7 mouse cellular contexts compared by ENCODE assay signal in the genomic region with DNA sequence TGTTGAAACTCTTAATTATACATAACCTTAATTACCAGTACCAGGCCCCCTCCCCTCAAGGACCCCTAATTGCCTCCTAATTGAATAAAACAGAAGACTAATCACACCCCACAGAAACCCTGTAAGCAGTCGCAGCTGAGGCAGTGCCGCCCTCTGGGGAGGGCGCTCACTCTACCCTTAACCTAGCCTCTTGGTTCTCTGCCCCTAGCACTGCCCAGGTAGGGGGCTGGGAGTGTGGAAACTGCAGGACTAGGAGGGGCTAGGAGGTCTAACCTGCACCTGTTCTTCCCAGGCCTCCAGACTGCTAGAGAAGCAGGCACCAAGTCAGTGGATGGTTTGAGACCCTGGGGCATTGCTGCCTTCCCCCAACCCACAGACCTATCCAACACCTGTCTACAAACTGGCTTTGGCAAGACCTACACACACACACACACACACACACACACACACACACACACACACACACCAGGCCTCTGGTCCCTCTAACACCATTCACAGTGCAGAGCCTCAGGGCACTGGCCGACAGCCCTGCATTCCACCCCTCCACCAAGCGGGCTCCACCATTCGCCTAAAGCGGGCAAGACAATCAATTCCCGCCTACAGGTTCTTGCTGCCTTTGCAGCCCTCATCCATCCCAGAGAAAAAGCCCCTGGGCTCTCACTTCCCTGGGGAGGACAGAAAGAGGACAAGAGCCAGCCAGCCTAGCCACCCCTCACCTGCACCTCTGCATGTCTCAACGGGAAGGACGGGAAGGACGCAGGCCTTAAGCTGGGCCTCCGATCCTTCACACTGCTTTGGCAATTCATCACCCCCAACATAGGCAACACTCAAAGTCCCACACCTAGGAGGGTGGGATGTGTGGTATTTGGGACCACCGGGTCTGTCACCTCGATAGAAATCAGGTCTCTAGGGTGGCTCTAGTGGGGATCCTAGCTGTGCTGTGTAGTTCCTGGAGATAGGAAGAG. TPM values are rescaled to one million over a fixed set of nuclear protein-coding genes. Genes with fewer than 3 reads are reported as not detected.
DNase-seq lines count a peak whose midpoint lies in the region; ATAC-seq lines count a peak whose summit lies in the region.

No protein-coding gene starts in this region.

- no peak for ATAC-seq in intestine, embryonic 15.5 days
- ATAC-seq in midbrain, embryonic 13.5 days: 0 out of 2 replicates have a peak, but pooled peaks have one; percentile 16

- H3K9me3 ChIP-seq in forebrain, embryonic 10.5 days: no peaks in the 10 kb centered on the region
- H3K9me3 ChIP-seq in intestine, embryonic 15.5 days: no peaks in the 10 kb centered on the region
- H3K9me3 ChIP-seq in midbrain, embryonic 13.5 days: no peaks in the 10 kb centered on the region

- peaks cover 98% of the 10 kb centered on the region for H3K27me3 ChIP-seq in forebrain, embryonic 10.5 days (ENCODE audit: poor library complexity, severe bottlenecking)
- H3K27me3 ChIP-seq in intestine, embryonic 15.5 days (replicated peaks): peaks cover 62% of the 10 kb centered on the region
- peaks cover 90% of the 10 kb centered on the region for H3K27me3 ChIP-seq in midbrain, embryonic 13.5 days

- WGBS in forebrain, embryonic 10.5 days: 20% methylated on average over 14 of the region's 14 CpGs
- WGBS in intestine, embryonic 15.5 days: 41% methylated on average over 14 of the region's 14 CpGs
- WGBS in midbrain, embryonic 13.5 days: 48% methylated on average over 14 of the region's 14 CpGs

- H3K36me3 ChIP-seq in forebrain, embryonic 10.5 days (replicated peaks): peaks cover 16% of the 10 kb centered on the region
- H3K36me3 ChIP-seq in intestine, embryonic 15.5 days: no peaks in the 10 kb centered on the region
- H3K36me3 ChIP-seq in midbrain, embryonic 13.5 days: no peaks in the 10 kb centered on the region

- peak; percentile 37 for DNase-seq in embryo, embryonic 9.5 days (ENCODE audit: extremely low spot score)
- DNase-seq in forebrain, embryonic 10.5 days (ENCODE audit: extremely low spot score, low spot score): peak; percentile 53
- no peak for DNase-seq in cerebellum, adult 9-10 months
- no peak for DNase-seq in ovary, adult 18-20 months (ENCODE audit: low spot score)
- no peak for DNase-seq in cerebellum, adult 18-20 months

- peak overlapping the region; percentile 99 for H3K27ac ChIP-seq in forebrain, embryonic 10.5 days
- no peak overlapping the region for H3K27ac ChIP-seq in intestine, embryonic 15.5 days
- H3K27ac ChIP-seq in midbrain, embryonic 13.5 days: no peak overlapping the region

- peak overlapping the region; percentile 91 for H3K4me3 ChIP-seq in forebrain, embryonic 10.5 days
- H3K4me3 ChIP-seq in intestine, embryonic 15.5 days (replicated peaks): peak overlapping the region; percentile 13
- H3K4me3 ChIP-seq in midbrain, embryonic 13.5 days (replicated peaks): peak overlapping the region; percentile 50

- H3K9ac ChIP-seq in intestine, embryonic 15.5 days: 0 out of 2 replicates have a peak overlapping the region, but pooled peaks have one; percentile 23
- H3K9ac ChIP-seq in midbrain, embryonic 13.5 days (replicated peaks): no peak overlapping the region

- peak overlapping the region; percentile 95 for H3K4me2 ChIP-seq in intestine, embryonic 15.5 days (replicated peaks)
- peak overlapping the region; percentile 76 for H3K4me2 ChIP-seq in midbrain, embryonic 13.5 days (replicated peaks)

- H3K4me1 ChIP-seq in forebrain, embryonic 10.5 days: peaks cover 97% of the 10 kb centered on the region
- peaks cover 29% of the 10 kb centered on the region for H3K4me1 ChIP-seq in intestine, embryonic 15.5 days (replicated peaks)
- peaks cover 65% of the 10 kb centered on the region for H3K4me1 ChIP-seq in midbrain, embryonic 13.5 days (replicated peaks)

RNA-seq across cellular contexts. Expression of gene Prdm16, which starts 3.6 kb away (rescaled TPM):
- 40.1 and 43.1 TPM in 2 replicates for polyA plus RNA-seq in forebrain, embryonic 10.5 days (2016; fragmentation: Nextera tagmentation; extraction: Ambion mirVana)
- 16.4 and 17.7 TPM in 2 replicates for polyA plus RNA-seq in intestine, embryonic 15.5 days (2015; fragmentation: Nextera tagmentation; extraction: Ambion mirVana)
- 8.7 and 12.5 TPM in 2 replicates for polyA plus RNA-seq in midbrain, embryonic 13.5 days (2015; fragmentation: Nextera tagmentation; extraction: Ambion mirVana)

RNA-seq across cellular contexts. Expression of gene Actrt2, which starts 34.6 kb away (rescaled TPM):
- polyA plus RNA-seq in forebrain, embryonic 10.5 days (2016; fragmentation: Nextera tagmentation; extraction: Ambion mirVana): not detected in 2 replicates
- polyA plus RNA-seq in intestine, embryonic 15.5 days (2015; fragmentation: Nextera tagmentation; extraction: Ambion mirVana): not detected in 2 replicates
- polyA plus RNA-seq in midbrain, embryonic 13.5 days (2015; fragmentation: Nextera tagmentation; extraction: Ambion mirVana): not detected in 2 replicates

Comparison
In these comparisons a context has a peak if more than half of its experiments do, and no peak if none do; other contexts are left out.
1. DNase-seq: peak in embryo, embryonic 9.5 days (single experiment) and forebrain, embryonic 10.5 days (single experiment); none in cerebellum, adult 9-10 months (single experiment), ovary, adult 18-20 months (single experiment) and cerebellum, adult 18-20 months (0 of 2).
2. H3K4me3 ChIP-seq: peak in every context shown above with its lines; median percentile 91 in forebrain, embryonic 10.5 days; 50 in midbrain, embryonic 13.5 days; 13 in intestine, embryonic 15.5 days.